Mouse (Mus musculus): ENCODE data around the gene Gm2001. TPM values are rescaled to one million over a fixed set of nuclear protein-coding genes. Genes with fewer than 3 reads are reported as not detected.
"Not testable (repeated sequence)": the region's sequence is repeated elsewhere in the genome, so short reads cannot be mapped to it uniquely, and the experiment has no call there.

The Gm2001 gene
- polyA plus RNA-seq (2016; fragmentation: Nextera tagmentation; extraction: Ambion mirVana), result not detected in 2 replicates

DNA sequence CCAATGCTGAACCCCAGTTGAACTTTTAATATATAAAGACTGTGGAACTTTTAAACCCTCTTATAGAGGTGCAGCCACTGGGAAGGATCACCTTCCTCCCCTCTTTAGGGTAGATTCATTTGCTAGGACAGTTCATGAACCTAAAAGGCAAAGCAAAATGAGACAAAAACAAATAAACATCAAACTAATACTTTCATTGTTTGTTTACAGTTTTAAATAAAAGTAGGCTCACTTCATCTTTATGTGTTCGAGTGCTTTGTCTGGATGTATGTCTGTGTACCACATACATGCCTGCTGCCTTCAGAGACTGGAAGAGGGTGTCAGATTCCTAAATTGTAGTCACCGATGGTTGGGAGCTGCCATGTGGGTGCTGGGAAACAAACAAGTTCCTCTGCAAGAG, at the start of gene Gm2001:
Gm2001 (minus strand) TSS at position 101 of the 400 bp plus-strand sequence.
- H3K9me3 ChIP-seq; DNase-seq (ENCODE audit: extremely low spot score, low spot score); H3K27me3 ChIP-seq (ENCODE audit: poor library complexity, severe bottlenecking); H3K27ac ChIP-seq; H3K4me3 ChIP-seq; H3K4me1 ChIP-seq; H3K36me3 ChIP-seq (replicated peaks): not testable (repeated sequence)
- 86% methylated on average over 2 of the region's 2 CpGs for WGBS

GRCm38 (mm10) chr12:87873772-87874171, 31.6 kb upstream of the Gm2001 start, which contains the start of gene Gm2016:
Gene Gm2016 (plus strand): TSS chr12:87874072.
- H3K27me3 ChIP-seq (ENCODE audit: poor library complexity, severe bottlenecking); H3K4me3 ChIP-seq; H3K4me1 ChIP-seq; H3K27ac ChIP-seq; DNase-seq (ENCODE audit: extremely low spot score, low spot score); H3K36me3 ChIP-seq (replicated peaks); H3K9me3 ChIP-seq: not testable (repeated sequence)
- WGBS, result 87% methylated on average over 5 of the region's 5 CpGs

DNA sequence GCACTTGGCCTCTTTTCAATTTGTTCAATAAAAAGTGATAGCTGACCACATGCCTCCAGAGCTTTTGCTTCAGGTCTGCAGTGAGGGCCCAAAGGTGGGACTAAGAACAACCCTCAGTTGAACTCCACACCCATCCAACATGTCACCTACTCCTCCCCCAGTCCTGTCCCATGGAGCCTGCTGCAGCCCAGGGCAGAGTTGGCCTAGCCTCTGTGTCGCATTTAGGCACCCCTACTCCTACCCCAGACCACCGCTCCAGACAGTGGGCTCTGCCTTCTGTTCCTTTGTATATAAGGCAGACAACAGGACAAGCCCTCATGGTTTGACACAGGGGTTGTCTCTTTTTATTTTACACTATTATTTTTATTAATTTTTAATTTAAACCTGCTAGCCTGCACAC, 21.9 kb upstream of the Gm2001 start:
- not testable (repeated sequence) for H3K4me3 ChIP-seq; H3K27me3 ChIP-seq (ENCODE audit: poor library complexity, severe bottlenecking); H3K27ac ChIP-seq; DNase-seq (ENCODE audit: extremely low spot score, low spot score); H3K4me1 ChIP-seq; H3K36me3 ChIP-seq (replicated peaks)
- peaks cover 12% of the 10 kb centered on the region for H3K9me3 ChIP-seq
- 79% methylated on average over 2 of the region's 2 CpGs for WGBS

- WGBS, result 92% methylated on average over 9 of the region's 11 CpGs
- H3K27ac ChIP-seq; H3K36me3 ChIP-seq (replicated peaks); H3K27me3 ChIP-seq (ENCODE audit: poor library complexity, severe bottlenecking); DNase-seq (ENCODE audit: extremely low spot score, low spot score); H3K4me3 ChIP-seq; H3K4me1 ChIP-seq: not testable (repeated sequence)
- H3K9me3 ChIP-seq, result peaks cover 12% of the 10 kb centered on the region
Observed at GRCm38 (mm10) chr12:87863638-87864037, 21.5 kb upstream of the Gm2001 start.

- H3K4me1 ChIP-seq; H3K4me3 ChIP-seq; H3K27me3 ChIP-seq (ENCODE audit: poor library complexity, severe bottlenecking); H3K36me3 ChIP-seq (replicated peaks); H3K27ac ChIP-seq: not testable (repeated sequence)
- WGBS, result 85% methylated on average over 23 of the region's 23 CpGs
- peak; percentile 14 for DNase-seq (ENCODE audit: extremely low spot score, low spot score)
- H3K9me3 ChIP-seq, result peaks cover 12% of the 10 kb centered on the region
Observed at GRCm38 (mm10) chr12:87861740-87862692, 19.9 kb upstream of the Gm2001 start.

- H3K36me3 ChIP-seq (replicated peaks); H3K4me3 ChIP-seq; H3K27ac ChIP-seq; DNase-seq (ENCODE audit: extremely low spot score, low spot score); H3K4me1 ChIP-seq; H3K9me3 ChIP-seq; H3K27me3 ChIP-seq (ENCODE audit: poor library complexity, severe bottlenecking): not testable (repeated sequence)
- 76% methylated on average over 1 of the region's 1 CpGs for WGBS
Observed at GRCm38 (mm10) chr12:87856067-87856466, 13.9 kb upstream of the Gm2001 start.

- H3K9me3 ChIP-seq; H3K36me3 ChIP-seq (replicated peaks); H3K4me1 ChIP-seq; H3K27me3 ChIP-seq (ENCODE audit: poor library complexity, severe bottlenecking); H3K4me3 ChIP-seq; DNase-seq (ENCODE audit: extremely low spot score, low spot score); H3K27ac ChIP-seq: not testable (repeated sequence)
- whole genome bisulfite sequencing, result no CpG with 5 or more reads among the region's 2 CpGs
Observed at GRCm38 (mm10) chr12:87850657-87851056, 8.5 kb upstream of the Gm2001 start.

DNA sequence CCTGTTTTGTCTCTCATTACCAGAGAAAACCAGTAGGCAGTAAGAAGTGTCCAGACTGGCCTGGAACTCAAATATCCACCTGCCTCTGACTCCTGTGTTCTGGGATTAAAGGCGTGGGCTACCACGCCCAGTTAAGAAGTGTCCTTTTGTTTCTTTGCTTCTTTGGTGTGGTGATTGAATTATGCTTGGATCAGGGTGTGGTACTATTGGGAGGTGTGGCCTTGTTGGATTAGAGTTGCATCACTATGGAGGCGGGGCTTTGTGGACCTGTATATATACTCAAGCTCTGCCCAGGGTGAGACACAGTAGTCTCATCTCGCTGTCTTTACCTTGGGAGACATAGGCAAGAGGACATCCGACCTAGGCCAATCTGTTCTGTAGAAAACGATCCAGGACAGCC, 25.9 kb downstream of the Gm2001 start, which contains the start of gene BB287469:
BB287469 (plus strand) TSS at position 301 of the 400 bp plus-strand sequence.
- WGBS, result 87% methylated on average over 6 of the region's 6 CpGs
- H3K4me1 ChIP-seq; H3K27ac ChIP-seq; DNase-seq (ENCODE audit: extremely low spot score, low spot score); H3K36me3 ChIP-seq (replicated peaks); H3K4me3 ChIP-seq; H3K27me3 ChIP-seq (ENCODE audit: poor library complexity, severe bottlenecking); H3K9me3 ChIP-seq: not testable (repeated sequence)

DNA sequence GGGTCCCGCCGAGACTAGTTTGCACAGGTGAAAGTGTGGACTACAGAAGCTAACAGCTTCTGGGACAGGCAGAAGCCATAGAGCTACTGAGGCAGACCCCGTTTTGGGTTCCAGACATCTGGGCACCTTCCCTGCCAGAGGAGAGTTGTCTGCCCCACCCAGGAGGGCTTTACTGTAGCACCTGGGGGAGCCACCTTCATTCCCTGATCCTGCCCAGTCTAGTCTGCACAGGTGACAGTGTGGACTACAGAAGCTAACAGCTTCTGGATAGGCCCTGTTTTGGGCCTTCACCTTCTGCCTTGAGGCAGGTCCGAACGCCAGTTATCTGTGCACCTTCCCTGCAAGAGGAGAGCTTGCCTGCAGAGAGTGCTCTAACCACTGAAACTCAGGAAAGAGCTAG, 44.2 kb downstream of the Gm2001 start:
- not testable (repeated sequence) for H3K27me3 ChIP-seq (ENCODE audit: poor library complexity, severe bottlenecking); H3K36me3 ChIP-seq (replicated peaks); H3K4me1 ChIP-seq; H3K9me3 ChIP-seq; H3K27ac ChIP-seq; DNase-seq (ENCODE audit: extremely low spot score, low spot score); H3K4me3 ChIP-seq
- WGBS, result 91% methylated on average over 5 of the region's 5 CpGs

- not testable (repeated sequence) for H3K4me3 ChIP-seq; H3K27me3 ChIP-seq (ENCODE audit: poor library complexity, severe bottlenecking); H3K27ac ChIP-seq; H3K9me3 ChIP-seq; DNase-seq (ENCODE audit: extremely low spot score, low spot score); H3K36me3 ChIP-seq (replicated peaks); H3K4me1 ChIP-seq
- WGBS, result 100% methylated on average over 1 of the region's 1 CpGs
Observed at GRCm38 (mm10) chr12:87795212-87795611, 46.9 kb downstream of the Gm2001 start, which contains the start of gene Gm21936. Gene Gm21936 (plus strand): TSS chr12:87795512.

Other genes starting within 250 kb of the Gm2001 start
- gene Oog1, start 239.7 kb downstream of the Gm2001 start, polyA plus RNA-seq (2016; fragmentation: Nextera tagmentation; extraction: Ambion mirVana), result not detected in 2 replicates
- not detected in 2 replicates for gene Gm4027, start 223.5 kb downstream of the Gm2001 start, polyA plus RNA-seq (2016; fragmentation: Nextera tagmentation; extraction: Ambion mirVana)
- not detected in 2 replicates for gene Gm16381, start 197.7 kb downstream of the Gm2001 start, polyA plus RNA-seq (2016; fragmentation: Nextera tagmentation; extraction: Ambion mirVana)
- not detected in 2 replicates for gene Gm21319, start 66.6 kb downstream of the Gm2001 start, polyA plus RNA-seq (2016; fragmentation: Nextera tagmentation; extraction: Ambion mirVana)
- gene Gm21936, start 46.8 kb downstream of the Gm2001 start, polyA plus RNA-seq (2016; fragmentation: Nextera tagmentation; extraction: Ambion mirVana), result not detected in 2 replicates
- not detected in 2 replicates for gene BB287469, start 25.8 kb downstream of the Gm2001 start, polyA plus RNA-seq (2016; fragmentation: Nextera tagmentation; extraction: Ambion mirVana)
- not detected in 2 replicates for gene Gm2016, start 31.7 kb upstream of the Gm2001 start, polyA plus RNA-seq (2016; fragmentation: Nextera tagmentation; extraction: Ambion mirVana)
- gene Gm2022, start 53.0 kb upstream of the Gm2001 start, polyA plus RNA-seq (2016; fragmentation: Nextera tagmentation; extraction: Ambion mirVana), result not detected in 2 replicates
- gene Gm2035, start 77.5 kb upstream of the Gm2001 start, polyA plus RNA-seq (2016; fragmentation: Nextera tagmentation; extraction: Ambion mirVana), result not detected in 2 replicates
- not detected in 2 replicates for gene Gm2042, start 111.7 kb upstream of the Gm2001 start, polyA plus RNA-seq (2016; fragmentation: Nextera tagmentation; extraction: Ambion mirVana)
- not detected in 2 replicates for gene Gm2075, start 169.5 kb upstream of the Gm2001 start, polyA plus RNA-seq (2016; fragmentation: Nextera tagmentation; extraction: Ambion mirVana)
- not detected in 2 replicates for gene Gm6803, start 176.4 kb upstream of the Gm2001 start, polyA plus RNA-seq (2016; fragmentation: Nextera tagmentation; extraction: Ambion mirVana)
- gene Gm2056, start 184.7 kb upstream of the Gm2001 start, polyA plus RNA-seq (2016; fragmentation: Nextera tagmentation; extraction: Ambion mirVana), result not detected in 2 replicates
- gene Gm16368, start 241.4 kb upstream of the Gm2001 start, polyA plus RNA-seq (2016; fragmentation: Nextera tagmentation; extraction: Ambion mirVana), result not detected in 2 replicates